Mouse (Mus musculus) heart, postnatal 0 days (tissue): ENCODE measurements around the gene D230025D16Rik.

ENCODE experiments used
- CTCF ChIP-seq: IDR thresholded peaks from 2 replicates; pipeline ENCODE4 v1.5.1; 2016; ENCODE audit warnings: antibody characterized with exemption, control low read depth, low read depth
- EP300 ChIP-seq: IDR thresholded peaks from 2 replicates; pipeline ENCODE4 v1.6.1; 2016; ENCODE audit warnings: antibody characterized with exemption, low read depth

DNA sequence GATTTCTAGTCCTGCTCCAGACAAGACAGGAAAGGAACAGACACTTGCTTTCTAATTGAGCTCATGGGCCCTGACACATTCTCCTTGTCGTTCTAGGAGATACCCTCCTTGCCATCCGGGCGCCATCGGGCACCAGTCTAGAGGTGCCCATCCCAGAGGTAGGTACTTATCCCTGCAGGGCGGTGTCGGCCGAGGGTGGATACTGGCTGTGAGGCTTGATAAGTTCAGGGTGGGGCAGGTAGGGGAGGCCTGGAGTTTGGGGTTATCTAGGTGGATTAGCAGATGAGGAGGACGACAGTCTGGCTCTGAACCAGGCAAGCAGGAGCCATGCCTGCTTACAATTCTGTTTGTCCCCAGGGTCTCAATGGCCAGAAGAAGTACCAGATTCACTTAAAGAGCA lies 75.0 kb downstream of the D230025D16Rik start:
- no peak for TF ChIP-seq CTCF
- no peak for TF ChIP-seq EP300
